Mouse (Mus musculus) testis, adult 2 months (tissue): ENCODE data around the gene Maea.

ENCODE experiments used
- CTCF ChIP-seq: fragments of 200-500 bp; IDR thresholded peaks from 2 replicates; pipeline ENCODE4 v1.5.1; 2012; ENCODE audit warnings: low read depth, mild to moderate bottlenecking, inconsistent platforms, low read length, moderate library complexity; ENCODE audit not compliant: control insufficient read depth, insufficient read depth, insufficient replicate concordance
- POLR2A ChIP-seq: fragments of 200-500 bp; IDR thresholded peaks from 2 replicates; pipeline ENCODE4 v1.6.1; 2012; ENCODE audit warnings: low read depth, mild to moderate bottlenecking, inconsistent platforms, low read length, moderate library complexity; ENCODE audit not compliant: control insufficient read depth

- TF ChIP-seq CTCF (no peak), POLR2A (no peak)
Measured at GRCm38 (mm10) chr5:33341165-33341564, 5.9 kb downstream of the Maea start.
